ENCODE assay signal across 9 mouse cellular contexts in genomic region chr19:42019011-42019522, GRCm38 (mm10). TPM values are rescaled to one million over a fixed set of nuclear protein-coding genes. Genes with fewer than 3 reads are reported as not detected.
DNase-seq lines count a peak whose midpoint lies in the region; ATAC-seq lines count a peak whose summit lies in the region.
"Had no signal": no experiment of that assay in that cellular context is flagged by ENCODE, and none has a peak within 500 bp of the region (broad histone marks: within the 10 kb centered on the region; RNA-seq: fewer than 3 reads in every experiment).

No protein-coding gene starts in this region.

- no peak overlapping the region for H3K4me2 ChIP-seq in hindbrain, embryonic 12.5 days (replicated peaks)
- no peak overlapping the region for H3K4me2 ChIP-seq in hindbrain, embryonic 11.5 days (replicated peaks; ENCODE audit: low read depth, low read length)
- no peak overlapping the region for H3K4me2 ChIP-seq in embryonic facial prominence, embryonic 13.5 days

- no peak overlapping the region for H3K9ac ChIP-seq in hindbrain, embryonic 12.5 days
- no peak overlapping the region for H3K9ac ChIP-seq in hindbrain, embryonic 11.5 days (ENCODE audit: low read depth, low read length)
- no peak overlapping the region for H3K9ac ChIP-seq in embryonic facial prominence, embryonic 13.5 days

- no peaks in the 10 kb centered on the region for H3K27me3 ChIP-seq in hindbrain, embryonic 12.5 days
- no peaks in the 10 kb centered on the region for H3K27me3 ChIP-seq in hindbrain, embryonic 11.5 days (ENCODE audit: control insufficient read depth, insufficient read depth, low read length)
- no peaks in the 10 kb centered on the region for H3K27me3 ChIP-seq in embryonic facial prominence, embryonic 13.5 days
- H3K27me3 ChIP-seq in megakaryocyte, embryonic 14.5 days (replicated peaks) = no peaks in the 10 kb centered on the region

- H3K27ac ChIP-seq in hindbrain, embryonic 12.5 days = 0 out of 2 replicates have a peak overlapping the region, but pooled peaks have one; percentile 19
- H3K27ac ChIP-seq in hindbrain, embryonic 11.5 days (ENCODE audit: low read depth, low read length) = no peak overlapping the region
- peak overlapping the region; percentile 76 for H3K27ac ChIP-seq in embryonic facial prominence, embryonic 13.5 days

- ATAC-seq in hindbrain, embryonic 12.5 days (ENCODE audit: low FRiP score) = no peak
- ATAC-seq in hindbrain, embryonic 11.5 days (ENCODE audit: low FRiP score) = no peak
- peak; percentile 63 for ATAC-seq in CD4-positive, CD25-positive, alpha-beta regulatory T cell, adult 4 months
- no peak for ATAC-seq in embryonic facial prominence, embryonic 13.5 days (ENCODE audit: insufficient number of reproducible peaks, insufficient read depth, low FRiP score, low TSS enrichment, low read depth)

- H3K9me3 ChIP-seq in hindbrain, embryonic 12.5 days (replicated peaks) = no peaks in the 10 kb centered on the region
- no peaks in the 10 kb centered on the region for H3K9me3 ChIP-seq in hindbrain, embryonic 11.5 days (ENCODE audit: control insufficient read depth, low read length)
- no peaks in the 10 kb centered on the region for H3K9me3 ChIP-seq in embryonic facial prominence, embryonic 13.5 days
- H3K9me3 ChIP-seq in megakaryocyte, embryonic 14.5 days = no peaks in the 10 kb centered on the region

- H3K36me3 ChIP-seq in hindbrain, embryonic 12.5 days = no peaks in the 10 kb centered on the region
- no peaks in the 10 kb centered on the region for H3K36me3 ChIP-seq in hindbrain, embryonic 11.5 days (ENCODE audit: control insufficient read depth, insufficient read depth, low read length)
- no peaks in the 10 kb centered on the region for H3K36me3 ChIP-seq in embryonic facial prominence, embryonic 13.5 days
- H3K36me3 ChIP-seq in megakaryocyte, embryonic 14.5 days (replicated peaks; ENCODE audit: low read length) = peaks cover 20% of the 10 kb centered on the region

- 32% methylated on average over 4 of the region's 4 CpGs for WGBS in hindbrain, embryonic 12.5 days
- WGBS in hindbrain, embryonic 11.5 days = 35% methylated on average over 4 of the region's 4 CpGs
- WGBS in embryonic facial prominence, embryonic 13.5 days = 31% methylated on average over 4 of the region's 4 CpGs

- peaks cover 26% of the 10 kb centered on the region for H3K4me1 ChIP-seq in hindbrain, embryonic 12.5 days
- H3K4me1 ChIP-seq in hindbrain, embryonic 11.5 days (replicated peaks; ENCODE audit: control insufficient read depth, insufficient read depth, low read length) = no peaks in the 10 kb centered on the region
- peaks cover 68% of the 10 kb centered on the region for H3K4me1 ChIP-seq in embryonic facial prominence, embryonic 13.5 days
- peaks cover 98% of the 10 kb centered on the region for H3K4me1 ChIP-seq in megakaryocyte, embryonic 14.5 days

- H3K4me3 ChIP-seq in hindbrain, embryonic 12.5 days = no peak overlapping the region
- no peak overlapping the region for H3K4me3 ChIP-seq in hindbrain, embryonic 11.5 days (ENCODE audit: low read depth, low read length)
- no peak overlapping the region for H3K4me3 ChIP-seq in embryonic facial prominence, embryonic 13.5 days
- peak overlapping the region; percentile 38 for H3K4me3 ChIP-seq in megakaryocyte, embryonic 14.5 days (replicated peaks)

- DNase-seq in hindbrain, embryonic 11.5 days (ENCODE audit: low spot score) = no peak
- no peak for DNase-seq in cerebellum, adult 11-12 months
- no peak for DNase-seq in layer of hippocampus, postnatal 10 days (ENCODE audit: low spot score in 2 of 2)
- DNase-seq in urinary bladder, postnatal 14 days (ENCODE audit: low spot score) = no peak

RNA-seq across cellular contexts. Expression of gene Ankrd2, which starts 16.7 kb away (rescaled TPM):
- not detected in 2 replicates for polyA plus RNA-seq in hindbrain, embryonic 12.5 days (2016; fragmentation: Nextera tagmentation; extraction: Ambion mirVana)
- not detected in 2 replicates for polyA plus RNA-seq in hindbrain, embryonic 11.5 days (2014; fragmentation: Nextera tagmentation; extraction: Ambion mirVana)
- not detected for polyA plus RNA-seq in CD4-positive, CD25-positive, alpha-beta regulatory T cell, adult 4 months (2017; shearing (Covaris generic))
- 0.25 and 0.31 TPM in 2 replicates for polyA plus RNA-seq in embryonic facial prominence, embryonic 13.5 days (2015; fragmentation: Nextera tagmentation; extraction: Ambion mirVana)
- not detected in 2 replicates for polyA plus RNA-seq in megakaryocyte, embryonic 14.5 days (2012; ENCODE audit: insufficient read depth, low replicate concordance)
- total RNA-seq in layer of hippocampus, postnatal 10 days (2021) = under 1 TPM; 0.34 to 0.40 TPM
- polyA plus RNA-seq: large intestine, adult 2 months had no signal

RNA-seq across cellular contexts. Expression of gene Hoga1, which starts 26.3 kb away (rescaled TPM):
- polyA plus RNA-seq in hindbrain, embryonic 12.5 days (2016; fragmentation: Nextera tagmentation; extraction: Ambion mirVana) = 1.1 and 1.3 TPM in 2 replicates
- 0.67 and 1.1 TPM in 2 replicates for polyA plus RNA-seq in hindbrain, embryonic 11.5 days (2014; fragmentation: Nextera tagmentation; extraction: Ambion mirVana)
- not detected for polyA plus RNA-seq in CD4-positive, CD25-positive, alpha-beta regulatory T cell, adult 4 months (2017; shearing (Covaris generic))
- 1.3 and 3.3 TPM in 2 replicates for polyA plus RNA-seq in embryonic facial prominence, embryonic 13.5 days (2015; fragmentation: Nextera tagmentation; extraction: Ambion mirVana)
- polyA plus RNA-seq in megakaryocyte, embryonic 14.5 days (2012; ENCODE audit: insufficient read depth, low replicate concordance) = 0.93 TPM in 1 of 2 replicates, not detected in the other
- 1 to 10 TPM; 9.1 to 9.3 TPM for total RNA-seq in layer of hippocampus, postnatal 10 days (2021)

RNA-seq across cellular contexts. Expression of gene 4933411K16Rik, which starts 33.0 kb away (rescaled TPM):
- polyA plus RNA-seq in hindbrain, embryonic 12.5 days (2016; fragmentation: Nextera tagmentation; extraction: Ambion mirVana) = not detected in 2 replicates
- 0.11 TPM in 1 of 2 replicates, not detected in the other for polyA plus RNA-seq in hindbrain, embryonic 11.5 days (2014; fragmentation: Nextera tagmentation; extraction: Ambion mirVana)
- polyA plus RNA-seq in CD4-positive, CD25-positive, alpha-beta regulatory T cell, adult 4 months (2017; shearing (Covaris generic)) = not detected
- not detected in 2 replicates for polyA plus RNA-seq in embryonic facial prominence, embryonic 13.5 days (2015; fragmentation: Nextera tagmentation; extraction: Ambion mirVana)
- polyA plus RNA-seq in megakaryocyte, embryonic 14.5 days (2012; ENCODE audit: insufficient read depth, low replicate concordance) = not detected in 2 replicates
- 1 to 10 TPM in 1 of 2 experiments, under 1 TPM in 1; 0.71 to 1.4 TPM for total RNA-seq in layer of hippocampus, postnatal 10 days (2021)

RNA-seq across cellular contexts. Expression of gene Ubtd1, which starts 37.5 kb away (rescaled TPM):
- polyA plus RNA-seq in hindbrain, embryonic 12.5 days (2016; fragmentation: Nextera tagmentation; extraction: Ambion mirVana) = 15.9 and 16.2 TPM in 2 replicates
- 6.5 and 7.7 TPM in 2 replicates for polyA plus RNA-seq in hindbrain, embryonic 11.5 days (2014; fragmentation: Nextera tagmentation; extraction: Ambion mirVana)
- 1 to 10 TPM; 3.7 to 4.1 TPM for polyA plus RNA-seq in CD4-positive, CD25-positive, alpha-beta regulatory T cell, adult 4 months (2017; shearing (Covaris generic))
- 23.0 and 23.5 TPM in 2 replicates for polyA plus RNA-seq in embryonic facial prominence, embryonic 13.5 days (2015; fragmentation: Nextera tagmentation; extraction: Ambion mirVana)
- 23.1 and 46.7 TPM in 2 replicates for polyA plus RNA-seq in megakaryocyte, embryonic 14.5 days (2012; ENCODE audit: insufficient read depth, low replicate concordance)
- 10 to 100 TPM; 15.8 to 18.9 TPM for total RNA-seq in layer of hippocampus, postnatal 10 days (2021)

RNA-seq across cellular contexts. Expression of gene Mms19, which starts 38.1 kb away (rescaled TPM):
- polyA plus RNA-seq in hindbrain, embryonic 12.5 days (2016; fragmentation: Nextera tagmentation; extraction: Ambion mirVana) = 33.1 and 39.0 TPM in 2 replicates
- 32.5 and 32.6 TPM in 2 replicates for polyA plus RNA-seq in hindbrain, embryonic 11.5 days (2014; fragmentation: Nextera tagmentation; extraction: Ambion mirVana)
- polyA plus RNA-seq in CD4-positive, CD25-positive, alpha-beta regulatory T cell, adult 4 months (2017; shearing (Covaris generic)) = 100 to 1,000 TPM in 1 of 2 experiments, 10 to 100 TPM in 1; 78.1 to 104 TPM
- polyA plus RNA-seq in embryonic facial prominence, embryonic 13.5 days (2015; fragmentation: Nextera tagmentation; extraction: Ambion mirVana) = 41.2 and 41.7 TPM in 2 replicates
- polyA plus RNA-seq in megakaryocyte, embryonic 14.5 days (2012; ENCODE audit: insufficient read depth, low replicate concordance) = 6.0 and 14.4 TPM in 2 replicates
- 10 to 100 TPM; 28.9 to 35.2 TPM for total RNA-seq in layer of hippocampus, postnatal 10 days (2021)
